Mouse (Mus musculus): ENCODE results near the gene Rad51ap2. TPM values are rescaled to one million over a fixed set of nuclear protein-coding genes. Genes with fewer than 3 reads are reported as not detected.

Gene Rad51ap2
- polyA plus RNA-seq, 1 experiment from 2014 or later, result 0.18 TPM

DNA sequence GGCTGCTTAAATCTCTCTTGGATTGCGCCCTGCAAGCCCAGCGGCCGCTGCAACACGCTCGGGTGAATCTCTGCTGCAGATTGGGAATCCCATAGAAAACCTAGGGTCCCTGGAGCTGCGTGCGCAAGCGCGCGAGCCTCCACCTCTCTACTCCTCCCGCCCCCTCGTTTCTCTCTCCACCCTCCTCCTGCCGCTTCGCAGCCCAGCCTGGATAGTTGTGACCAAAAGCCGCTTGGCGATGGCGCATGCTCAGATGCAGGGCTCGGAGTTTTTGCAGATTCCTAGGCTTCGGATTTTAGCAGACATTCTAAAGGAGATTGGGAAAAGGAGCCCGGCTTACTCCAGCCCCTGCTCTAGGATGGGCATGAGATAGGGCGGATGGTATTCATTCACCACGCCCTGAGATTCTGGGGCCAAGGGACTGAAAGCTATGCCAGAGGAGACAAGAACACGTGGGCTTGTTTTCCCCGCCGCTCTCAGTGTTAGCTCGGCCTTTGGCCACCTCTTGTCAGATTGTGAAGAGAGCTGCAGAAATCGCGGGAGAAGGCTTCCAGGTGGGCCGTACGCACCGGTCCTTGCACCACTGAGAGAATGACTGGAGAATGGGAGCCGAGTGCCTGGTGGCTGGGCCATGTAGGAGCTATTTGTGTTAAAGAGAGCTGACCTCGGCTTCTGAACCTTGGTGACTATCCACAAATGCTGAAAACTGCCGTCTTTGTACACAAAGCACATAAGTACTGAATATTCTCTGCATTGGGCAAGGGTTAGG is 19.2 kb upstream of the Rad51ap2 start, which contains the start of gene Vsnl1:
TSS of gene Vsnl1 (minus strand) at position 117 of the 769 bp plus-strand sequence.
- Histone ChIP-seq H3K36me3 (ENCODE audit: control insufficient read depth, insufficient read depth) (no peaks in the 10 kb centered on the region), H3K27me3 (ENCODE audit: control insufficient read depth, insufficient read depth, low read length) (peaks cover 28% of the 10 kb centered on the region), H3K4me1 (ENCODE audit: control insufficient read depth, insufficient read depth, low read length) (peaks cover 13% of the 10 kb centered on the region), H3K4me3 (ENCODE audit: low read length) (peak within 1 kb of the TSS; percentile 59), H3K9me3 (replicated peaks; ENCODE audit: control insufficient read depth, low read length) (no peaks in the 10 kb centered on the region), H3K9ac (ENCODE audit: low read length) (peak within 1 kb of the TSS; percentile 63), H3K4me2 (ENCODE audit: low read depth, low read length) (peak within 1 kb of the TSS; percentile 81), H3K27ac (ENCODE audit: low read length) (0 out of 2 replicates have a peak within 1 kb of the TSS, but pooled peaks have one; percentile 3)
- ATAC-seq (replicated peaks; ENCODE audit: extremely low read depth, insufficient read depth, low FRiP score), result peak; percentile 85
- 3% methylated on average over 34 of the region's 34 CpGs for WGBS

DNA sequence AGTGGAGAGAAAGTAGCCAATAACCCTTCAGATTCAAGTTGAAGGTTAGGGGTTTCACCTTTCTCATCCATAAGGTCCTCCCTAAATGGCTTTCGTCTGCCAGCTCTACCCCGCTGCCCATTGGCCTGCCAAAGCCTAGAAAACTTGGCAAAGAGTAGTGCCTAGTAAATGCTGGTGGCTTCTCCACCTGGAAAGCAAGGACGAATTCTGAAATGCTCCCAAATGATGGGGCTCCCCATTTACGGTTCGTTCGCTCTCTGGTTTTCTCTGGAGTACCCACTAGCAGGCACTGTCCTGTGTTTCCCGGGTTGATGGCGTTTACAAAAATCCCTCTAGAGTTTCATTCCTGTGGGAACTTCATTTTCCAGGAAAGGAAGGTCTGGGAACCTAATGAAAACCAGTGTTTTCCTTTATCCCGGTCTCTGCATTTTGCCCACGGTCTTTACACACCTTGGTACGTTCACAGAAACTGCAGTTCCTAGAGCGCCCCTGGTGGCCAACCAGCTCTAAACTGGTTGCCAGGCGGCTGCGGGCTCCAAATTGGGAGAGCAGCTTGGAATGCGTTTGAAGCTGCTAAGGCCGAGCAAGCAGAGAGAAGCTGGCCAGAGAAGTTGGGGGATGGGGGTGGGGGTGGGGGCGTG is 18.5 kb upstream of the Rad51ap2 start:
- Histone ChIP-seq H3K9me3 (replicated peaks; ENCODE audit: control insufficient read depth, low read length) (0 out of 2 replicates have a peak, but pooled peaks cover under 1% of the 10 kb centered on the region), H3K4me2 (ENCODE audit: low read depth, low read length) (peak overlapping the region; percentile 81), H3K27ac (ENCODE audit: low read length) (no peak overlapping the region), H3K9ac (ENCODE audit: low read length) (no peak overlapping the region), H3K4me3 (ENCODE audit: low read length) (peak overlapping the region; percentile 59), H3K4me1 (ENCODE audit: control insufficient read depth, insufficient read depth, low read length) (peaks cover 13% of the 10 kb centered on the region), H3K27me3 (ENCODE audit: control insufficient read depth, insufficient read depth, low read length) (peaks cover 28% of the 10 kb centered on the region), H3K36me3 (ENCODE audit: control insufficient read depth, insufficient read depth) (no peaks in the 10 kb centered on the region)
- ATAC-seq (replicated peaks; ENCODE audit: extremely low read depth, insufficient read depth, low FRiP score), result peak; percentile 16; the same call in 1 of the 2 replicates
- WGBS, result 16% methylated on average over 17 of the region's 17 CpGs

DNA sequence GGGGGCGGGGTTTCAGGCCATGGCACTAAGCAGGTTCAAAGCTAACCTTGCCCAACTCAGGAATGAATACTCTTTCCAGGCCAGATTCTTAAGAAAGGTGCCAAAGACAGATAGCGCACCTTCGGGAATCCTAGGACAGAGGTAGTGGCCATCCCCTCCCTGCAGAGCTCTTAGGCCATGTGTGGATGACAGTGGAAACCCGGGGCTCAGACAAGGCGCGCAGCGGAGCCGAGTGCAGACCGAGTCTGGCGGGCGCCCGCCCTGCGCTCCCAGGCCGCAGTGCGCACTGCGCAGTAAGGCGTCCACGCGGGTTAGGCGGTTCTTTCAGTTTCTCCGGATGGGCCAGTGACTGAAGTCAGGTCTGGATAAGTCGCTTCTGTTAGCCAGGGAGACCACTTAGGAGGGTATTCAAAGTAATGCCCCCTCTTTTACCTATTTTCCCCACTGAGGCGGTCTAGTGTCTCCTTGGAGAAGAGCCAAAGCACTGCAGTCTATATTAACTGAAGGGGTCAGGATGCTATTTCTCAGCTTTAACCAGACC is 17.9 kb upstream of the Rad51ap2 start:
- H3K27me3 ChIP-seq (ENCODE audit: control insufficient read depth, insufficient read depth, low read length), result peaks cover 28% of the 10 kb centered on the region
- ATAC-seq (replicated peaks; ENCODE audit: extremely low read depth, insufficient read depth, low FRiP score), result no peak
- peak overlapping the region; percentile 81 for H3K4me2 ChIP-seq (ENCODE audit: low read depth, low read length)
- no peaks in the 10 kb centered on the region for H3K36me3 ChIP-seq (ENCODE audit: control insufficient read depth, insufficient read depth)
- H3K9ac ChIP-seq (ENCODE audit: low read length), result 0 out of 2 replicates have a peak overlapping the region, but pooled peaks have one; percentile 16
- peaks cover 2% of the 10 kb centered on the region; the same call in 1 of the 2 replicates for H3K9me3 ChIP-seq (replicated peaks; ENCODE audit: control insufficient read depth, low read length)
- H3K4me3 ChIP-seq (ENCODE audit: low read length), result peak overlapping the region; percentile 59
- no peak overlapping the region for H3K27ac ChIP-seq (ENCODE audit: low read length)
- 23% methylated on average over 23 of the region's 23 CpGs for WGBS
- peaks cover 13% of the 10 kb centered on the region for H3K4me1 ChIP-seq (ENCODE audit: control insufficient read depth, insufficient read depth, low read length)

DNA sequence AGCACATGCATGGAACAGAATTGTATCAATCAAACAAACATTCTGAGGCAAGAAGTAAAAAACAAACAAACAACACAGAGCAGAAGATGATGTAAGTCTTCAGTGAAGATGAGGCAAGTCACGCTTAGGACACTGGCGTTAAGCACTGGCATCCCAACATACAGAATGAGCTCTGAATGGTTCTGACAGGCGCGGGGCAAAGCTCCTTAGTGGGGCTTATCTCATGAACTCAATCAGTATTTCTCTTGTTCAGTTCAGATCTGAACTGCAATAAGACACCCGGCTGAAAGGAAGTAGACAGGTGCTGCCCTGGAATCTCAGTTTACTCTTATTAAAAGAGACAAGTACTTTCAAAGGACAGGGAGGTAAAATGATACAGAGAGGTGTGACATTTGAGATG is 1.7 kb upstream of the Rad51ap2 start:
- no peaks in the 10 kb centered on the region for H3K4me1 ChIP-seq (ENCODE audit: control insufficient read depth, insufficient read depth, low read length)
- H3K27me3 ChIP-seq (ENCODE audit: control insufficient read depth, insufficient read depth, low read length), result no peaks in the 10 kb centered on the region; the same call in 1 of the 2 replicates
- ATAC-seq (replicated peaks; ENCODE audit: extremely low read depth, insufficient read depth, low FRiP score), result no peak
- H3K4me2 ChIP-seq (ENCODE audit: low read depth, low read length), result no peak overlapping the region
- H3K27ac ChIP-seq (ENCODE audit: low read length), result no peak overlapping the region
- no peak overlapping the region for H3K9ac ChIP-seq (ENCODE audit: low read length)
- no peak overlapping the region for H3K4me3 ChIP-seq (ENCODE audit: low read length)
- 62% methylated on average over 5 of the region's 5 CpGs for WGBS
- no peaks in the 10 kb centered on the region for H3K36me3 ChIP-seq (ENCODE audit: control insufficient read depth, insufficient read depth)
- no peaks in the 10 kb centered on the region for H3K9me3 ChIP-seq (replicated peaks; ENCODE audit: control insufficient read depth, low read length)

DNA sequence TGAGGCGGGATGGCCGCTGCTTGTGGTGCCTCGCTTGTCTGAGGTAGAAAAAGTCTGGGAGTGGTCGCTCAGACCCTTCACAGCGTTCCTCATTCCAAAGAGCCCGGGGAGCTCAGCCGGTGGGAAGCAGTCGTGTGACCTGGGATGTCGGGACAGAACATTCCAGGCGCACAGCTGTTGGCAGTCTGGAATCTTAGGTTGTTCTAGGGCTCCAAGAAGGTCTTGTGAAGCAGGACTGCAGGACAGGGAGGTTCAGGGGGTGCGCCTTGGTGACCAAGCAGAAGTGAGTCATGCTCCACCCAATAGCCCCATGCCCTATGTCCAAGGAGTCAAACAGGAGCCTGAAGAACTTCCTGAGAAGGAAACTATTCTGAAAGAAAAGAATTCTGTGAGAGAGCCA is 334 bp downstream of the Rad51ap2 start:
- ATAC-seq (replicated peaks; ENCODE audit: extremely low read depth, insufficient read depth, low FRiP score), result 0 out of 2 replicates have a peak, but pooled peaks have one; percentile 16
- 3% methylated on average over 11 of the region's 11 CpGs for WGBS

DNA sequence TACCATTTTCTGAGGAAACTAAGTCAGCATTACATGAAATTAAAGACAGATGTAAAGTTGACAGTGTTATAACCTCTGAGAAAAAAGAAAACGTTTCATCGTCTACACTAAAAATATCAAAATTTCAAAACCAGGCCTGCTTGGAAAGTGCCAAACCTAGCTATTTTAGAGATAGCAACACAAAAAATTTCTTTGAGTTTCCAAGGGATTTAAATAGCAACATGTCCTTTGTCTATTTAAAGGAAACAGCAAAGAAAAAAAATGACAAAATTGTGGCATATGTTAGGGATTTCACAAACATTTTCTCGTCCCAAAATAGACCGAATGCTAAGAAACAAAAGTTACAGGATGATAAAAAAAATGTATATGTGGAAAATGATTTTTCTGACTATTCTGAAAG is 753 bp downstream of the Rad51ap2 start:
- no peak overlapping the region for H3K9ac ChIP-seq (ENCODE audit: low read length)
- no peaks in the 10 kb centered on the region for H3K4me1 ChIP-seq (ENCODE audit: control insufficient read depth, insufficient read depth, low read length)
- H3K4me2 ChIP-seq (ENCODE audit: low read depth, low read length), result peak overlapping the region; percentile 93; the same call in 1 of the 2 replicates
- H3K4me3 ChIP-seq (ENCODE audit: low read length), result no peak overlapping the region
- H3K36me3 ChIP-seq (ENCODE audit: control insufficient read depth, insufficient read depth), result no peaks in the 10 kb centered on the region
- no peak for ATAC-seq (replicated peaks; ENCODE audit: extremely low read depth, insufficient read depth, low FRiP score)
- H3K27me3 ChIP-seq (ENCODE audit: control insufficient read depth, insufficient read depth, low read length), result no peaks in the 10 kb centered on the region; the same call in 1 of the 2 replicates
- 75% methylated on average over 4 of the region's 4 CpGs for WGBS
- H3K9me3 ChIP-seq (replicated peaks; ENCODE audit: control insufficient read depth, low read length), result no peaks in the 10 kb centered on the region
- H3K27ac ChIP-seq (ENCODE audit: low read length), result no peak overlapping the region

More for the DNA sequence above, 334 bp downstream of the Rad51ap2 start:
- Histone ChIP-seq H3K9ac (ENCODE audit: low read length) (peak overlapping the region; percentile 69), H3K9me3 (replicated peaks; ENCODE audit: control insufficient read depth, low read length) (no peaks in the 10 kb centered on the region), H3K4me2 (ENCODE audit: low read depth, low read length) (peak overlapping the region; percentile 93), H3K27me3 (ENCODE audit: control insufficient read depth, insufficient read depth, low read length) (no peaks in the 10 kb centered on the region; the same call in 1 of the 2 replicates), H3K36me3 (ENCODE audit: control insufficient read depth, insufficient read depth) (no peaks in the 10 kb centered on the region), H3K27ac (ENCODE audit: low read length) (no peak overlapping the region), H3K4me1 (ENCODE audit: control insufficient read depth, insufficient read depth, low read length) (no peaks in the 10 kb centered on the region), H3K4me3 (ENCODE audit: low read length) (peak overlapping the region; percentile 61)

Other genes with a start within 250 kb of the Rad51ap2 start
- 0.41 TPM in 1 of 2 replicates, not detected in the other for gene Msgn1, start 247.1 kb upstream of the Rad51ap2 start, polyA plus RNA-seq (2015; fragmentation: Nextera tagmentation; extraction: Ambion mirVana)
- gene Gen1, start 190.3 kb upstream of the Rad51ap2 start, polyA plus RNA-seq (2015; fragmentation: Nextera tagmentation; extraction: Ambion mirVana), result 5.5 and 7.9 TPM in 2 replicates
- gene Smc6, start 190.2 kb upstream of the Rad51ap2 start, polyA plus RNA-seq (2015; fragmentation: Nextera tagmentation; extraction: Ambion mirVana), result 110 and 111 TPM in 2 replicates
- 6.6 and 13.1 TPM in 2 replicates for gene Vsnl1, start 19.5 kb upstream of the Rad51ap2 start, polyA plus RNA-seq (2015; fragmentation: Nextera tagmentation; extraction: Ambion mirVana)